15 mouse cellular contexts compared by ENCODE assay signal in genomic region chr17:56722441-56722840, GRCm38 (mm10). TPM values are rescaled to one million over a fixed set of nuclear protein-coding genes. Genes with fewer than 3 reads are reported as not detected.
A peak's percentile ranks its signal among the peaks of the same experiment; 100 is the strongest.
DNase-seq lines count a peak whose midpoint lies in the region; ATAC-seq and TF ChIP-seq lines count a peak whose summit lies in the region.
"Had no signal": no experiment of that assay in that cellular context is flagged by ENCODE, and none has a peak within 500 bp of the region (broad histone marks: within the 10 kb centered on the region; RNA-seq: fewer than 3 reads in every experiment).

No protein-coding gene starts in this region.

- no peak overlapping the region for H3K4me3 ChIP-seq in embryonic facial prominence, embryonic 13.5 days
- no peak overlapping the region for H3K4me3 ChIP-seq in embryonic facial prominence, embryonic 10.5 days
- no peak overlapping the region for H3K4me3 ChIP-seq in kidney, adult 2 months (ENCODE audit: insufficient read depth, low read depth, low read length)
- H3K4me3 ChIP-seq in limb, embryonic 13.5 days = no peak overlapping the region
- no peak overlapping the region for H3K4me3 ChIP-seq in lung, adult 2 months (replicated peaks; ENCODE audit: extremely low read depth, low read depth, low read length)
- H3K4me3 ChIP-seq: hindbrain, embryonic 10.5 days; layer of hippocampus, adult 2 months; neural tube, embryonic 12.5 days had no signal

- TF ChIP-seq POLR2A in kidney, adult 2 months (IDR thresholded peaks at IDR 0.05; ENCODE audit: low read depth, low read length) = no peak
- no peak for TF ChIP-seq POLR2A in lung, adult 2 months (IDR thresholded peaks at IDR 0.05; ENCODE audit: borderline replicate concordance, extremely low read depth, low read depth, low read length)

- H3K4me1 ChIP-seq in embryonic facial prominence, embryonic 13.5 days = peaks cover 30% of the 10 kb centered on the region
- H3K4me1 ChIP-seq in embryonic facial prominence, embryonic 10.5 days = peaks cover 28% of the 10 kb centered on the region
- no peaks in the 10 kb centered on the region for H3K4me1 ChIP-seq in kidney, adult 2 months (ENCODE audit: control insufficient read depth, insufficient read depth, low read length)
- H3K4me1 ChIP-seq in limb, embryonic 13.5 days = peaks cover 66% of the 10 kb centered on the region
- no peaks in the 10 kb centered on the region for H3K4me1 ChIP-seq in lung, adult 2 months (ENCODE audit: control insufficient read depth, insufficient read depth, low read length)

- DNase-seq in embryonic facial prominence, embryonic 10.5 days (ENCODE audit: low spot score) = no peak
- peak; percentile 62 for DNase-seq in adrenal gland, adult 8-10 months
- DNase-seq in kidney, adult 2 months = peak; percentile 78
- DNase-seq in lung, adult 2 months = no peak
- no peak for DNase-seq in cerebellum, adult 18-20 months
- DNase-seq: B cell, adult 2 months; cerebellum, postnatal 14 days; thymus, postnatal 25 days had no signal

- no peak for ATAC-seq in embryonic facial prominence, embryonic 13.5 days (ENCODE audit: insufficient number of reproducible peaks, insufficient read depth, low FRiP score, low TSS enrichment, low read depth)
- no peak for ATAC-seq in limb, embryonic 13.5 days (ENCODE audit: low FRiP score, low read depth)
- no peak for ATAC-seq in monocyte, adult 5-6 weeks (replicated peaks; ENCODE audit: insufficient number of reproducible peaks, low FRiP score, low TSS enrichment, poor library complexity, severe bottlenecking)

- H3K4me2 ChIP-seq in embryonic facial prominence, embryonic 13.5 days = no peak overlapping the region
- H3K4me2 ChIP-seq in limb, embryonic 13.5 days (replicated peaks) = no peak overlapping the region; the same call in 1 of the 2 replicates
- H3K4me2 ChIP-seq: neural tube, embryonic 12.5 days had no signal

- peak overlapping the region; percentile 22; the same call in 1 of the 2 replicates for H3K9ac ChIP-seq in embryonic facial prominence, embryonic 13.5 days
- peak overlapping the region; percentile 53 for H3K9ac ChIP-seq in limb, embryonic 13.5 days
- H3K9ac ChIP-seq: neural tube, embryonic 12.5 days had no signal

- H3K27ac ChIP-seq in embryonic facial prominence, embryonic 13.5 days = no peak overlapping the region
- no peak overlapping the region for H3K27ac ChIP-seq in embryonic facial prominence, embryonic 10.5 days (replicated peaks)
- H3K27ac ChIP-seq in kidney, adult 2 months (ENCODE audit: insufficient read depth, low read depth, low read length) = 0 out of 2 replicates have a peak overlapping the region, but pooled peaks have one; percentile 25
- peak overlapping the region; percentile 58 for H3K27ac ChIP-seq in limb, embryonic 13.5 days
- H3K27ac ChIP-seq: hindbrain, embryonic 10.5 days; layer of hippocampus, adult 2 months; neural tube, embryonic 12.5 days had no signal

- WGBS in embryonic facial prominence, embryonic 13.5 days = 91% methylated on average over 5 of the region's 5 CpGs
- 92% methylated on average over 5 of the region's 5 CpGs for WGBS in embryonic facial prominence, embryonic 10.5 days
- 35% methylated on average over 5 of the region's 5 CpGs for WGBS in kidney, adult 2 months
- 30% methylated on average over 5 of the region's 5 CpGs for WGBS in limb, embryonic 13.5 days
- WGBS in lung, adult 2 months = 60% methylated on average over 5 of the region's 5 CpGs

- peaks cover 50% of the 10 kb centered on the region for H3K36me3 ChIP-seq in embryonic facial prominence, embryonic 13.5 days
- H3K36me3 ChIP-seq in embryonic facial prominence, embryonic 10.5 days (replicated peaks) = peaks cover 52% of the 10 kb centered on the region
- no peaks in the 10 kb centered on the region for H3K36me3 ChIP-seq in kidney, adult 2 months (ENCODE audit: control insufficient read depth, insufficient read depth, low read length)
- H3K36me3 ChIP-seq in limb, embryonic 13.5 days = peaks cover 45% of the 10 kb centered on the region

- H3K9me3 ChIP-seq in embryonic facial prominence, embryonic 13.5 days = 0 out of 2 replicates have a peak, but pooled peaks cover 3% of the 10 kb centered on the region
- H3K9me3 ChIP-seq in embryonic facial prominence, embryonic 10.5 days = no peaks in the 10 kb centered on the region
- no peaks in the 10 kb centered on the region for H3K9me3 ChIP-seq in limb, embryonic 13.5 days
- H3K9me3 ChIP-seq: hindbrain, embryonic 10.5 days had no signal

- no peaks in the 10 kb centered on the region for H3K27me3 ChIP-seq in embryonic facial prominence, embryonic 13.5 days
- H3K27me3 ChIP-seq in embryonic facial prominence, embryonic 10.5 days (replicated peaks; ENCODE audit: low read depth, poor library complexity, severe bottlenecking) = no peaks in the 10 kb centered on the region
- H3K27me3 ChIP-seq in kidney, adult 2 months (replicated peaks; ENCODE audit: control insufficient read depth, insufficient read depth, low read length) = no peaks in the 10 kb centered on the region
- H3K27me3 ChIP-seq in limb, embryonic 13.5 days = no peaks in the 10 kb centered on the region
- H3K27me3 ChIP-seq: neural tube, embryonic 12.5 days had no signal

- TF ChIP-seq CTCF in kidney, adult 2 months (conservative IDR thresholded peaks at IDR 0.05; ENCODE audit: insufficient read depth, insufficient read length, low read depth, low read length) = no peak
- no peak for TF ChIP-seq CTCF in lung, adult 2 months (IDR thresholded peaks at IDR 0.05; ENCODE audit: insufficient read depth, low read length)

RNA-seq across cellular contexts. Expression of gene Vmac, which starts 4.6 kb away (rescaled TPM):
- polyA plus RNA-seq in embryonic facial prominence, embryonic 13.5 days (2015; fragmentation: Nextera tagmentation; extraction: Ambion mirVana) = 19.2 and 24.6 TPM in 2 replicates
- 14.1 and 14.5 TPM in 2 replicates for polyA plus RNA-seq in embryonic facial prominence, embryonic 10.5 days (2016; fragmentation: Nextera tagmentation; extraction: Ambion mirVana)
- total RNA-seq in adrenal gland, adult 8-10 months (2022) = 10 to 100 TPM; 31.6 to 47.2 (median 41.6) TPM
- polyA plus RNA-seq in kidney, adult 2 months (2012; rRNA removed) = 32.8 and 33.0 TPM in 2 replicates
- polyA plus RNA-seq in limb, embryonic 13.5 days (2015; fragmentation: Nextera tagmentation; extraction: Ambion mirVana) = 20.2 and 21.3 TPM in 2 replicates
- 31.9 and 32.4 TPM in 2 replicates for polyA plus RNA-seq in lung, adult 2 months (2012; rRNA removed)
- total RNA-seq in monocyte, adult 5-6 weeks (2017) = 5.0 to 6.0 TPM (median 5.0 TPM) in 3 replicates

RNA-seq across cellular contexts. Expression of gene Ndufa11, which starts 4.9 kb away (rescaled TPM):
- polyA plus RNA-seq in embryonic facial prominence, embryonic 13.5 days (2015; fragmentation: Nextera tagmentation; extraction: Ambion mirVana) = 397 and 420 TPM in 2 replicates
- 388 and 402 TPM in 2 replicates for polyA plus RNA-seq in embryonic facial prominence, embryonic 10.5 days (2016; fragmentation: Nextera tagmentation; extraction: Ambion mirVana)
- total RNA-seq in adrenal gland, adult 8-10 months (2022) = 100 to 1,000 TPM; 176 to 281 (median 205) TPM
- 897 and 907 TPM in 2 replicates for polyA plus RNA-seq in kidney, adult 2 months (2012; rRNA removed)
- 431 and 434 TPM in 2 replicates for polyA plus RNA-seq in limb, embryonic 13.5 days (2015; fragmentation: Nextera tagmentation; extraction: Ambion mirVana)
- 348 and 393 TPM in 2 replicates for polyA plus RNA-seq in lung, adult 2 months (2012; rRNA removed)
- total RNA-seq in monocyte, adult 5-6 weeks (2017) = 66.7 to 91.2 TPM (median 74.2 TPM) in 3 replicates

RNA-seq across cellular contexts. Expression of gene Nrtn, which starts 34.9 kb away (rescaled TPM):
- polyA plus RNA-seq in embryonic facial prominence, embryonic 13.5 days (2015; fragmentation: Nextera tagmentation; extraction: Ambion mirVana) = 17.7 and 18.4 TPM in 2 replicates
- 4.5 and 4.7 TPM in 2 replicates for polyA plus RNA-seq in embryonic facial prominence, embryonic 10.5 days (2016; fragmentation: Nextera tagmentation; extraction: Ambion mirVana)
- total RNA-seq in adrenal gland, adult 8-10 months (2022) = 1 to 10 TPM; 3.6 to 5.6 (median 4.9) TPM
- polyA plus RNA-seq in kidney, adult 2 months (2012; rRNA removed) = 19.2 and 27.1 TPM in 2 replicates
- 14.1 TPM in 2 replicates for polyA plus RNA-seq in limb, embryonic 13.5 days (2015; fragmentation: Nextera tagmentation; extraction: Ambion mirVana)
- polyA plus RNA-seq in lung, adult 2 months (2012; rRNA removed) = 17.3 and 23.2 TPM in 2 replicates
- total RNA-seq in monocyte, adult 5-6 weeks (2017) = not detected in 3 replicates
- total RNA-seq: megakaryocyte progenitor cell, adult 5-6 weeks had no signal

RNA-seq across cellular contexts. Expression of gene Dus3l, which starts 42.1 kb away (rescaled TPM):
- polyA plus RNA-seq in embryonic facial prominence, embryonic 13.5 days (2015; fragmentation: Nextera tagmentation; extraction: Ambion mirVana) = 40.5 and 46.5 TPM in 2 replicates
- polyA plus RNA-seq in embryonic facial prominence, embryonic 10.5 days (2016; fragmentation: Nextera tagmentation; extraction: Ambion mirVana) = 45.0 and 45.6 TPM in 2 replicates
- total RNA-seq in adrenal gland, adult 8-10 months (2022) = 10 to 100 TPM; 37.4 to 58.6 (median 47.0) TPM
- polyA plus RNA-seq in kidney, adult 2 months (2012; rRNA removed) = 43.6 and 55.2 TPM in 2 replicates
- 47.7 and 50.5 TPM in 2 replicates for polyA plus RNA-seq in limb, embryonic 13.5 days (2015; fragmentation: Nextera tagmentation; extraction: Ambion mirVana)
- 81.7 and 84.5 TPM in 2 replicates for polyA plus RNA-seq in lung, adult 2 months (2012; rRNA removed)
- 15.0 to 22.2 TPM (median 19.2 TPM) in 3 replicates for total RNA-seq in monocyte, adult 5-6 weeks (2017)

RNA-seq across cellular contexts. Expression of gene Prr22, which starts 47.6 kb away (rescaled TPM):
- 1.2 and 1.7 TPM in 2 replicates for polyA plus RNA-seq in embryonic facial prominence, embryonic 13.5 days (2015; fragmentation: Nextera tagmentation; extraction: Ambion mirVana)
- 1.7 and 1.8 TPM in 2 replicates for polyA plus RNA-seq in embryonic facial prominence, embryonic 10.5 days (2016; fragmentation: Nextera tagmentation; extraction: Ambion mirVana)
- total RNA-seq in adrenal gland, adult 8-10 months (2022) = 1 to 10 TPM in 1 of 4 experiments, under 1 TPM in 3; 0.28 to 1.4 (median 0.53) TPM
- 1.9 and 2.3 TPM in 2 replicates for polyA plus RNA-seq in kidney, adult 2 months (2012; rRNA removed)
- 1.4 and 1.5 TPM in 2 replicates for polyA plus RNA-seq in limb, embryonic 13.5 days (2015; fragmentation: Nextera tagmentation; extraction: Ambion mirVana)
- 1.6 and 2.2 TPM in 2 replicates for polyA plus RNA-seq in lung, adult 2 months (2012; rRNA removed)
- 0.29 to 0.49 TPM in 2 of 3 replicates, not detected in the other for total RNA-seq in monocyte, adult 5-6 weeks (2017)

Comparison
In these comparisons a context has a peak if more than half of its experiments do, and no peak if none do; other contexts are left out.
1. H3K27ac ChIP-seq: peak in kidney, adult 2 months (single experiment) and limb, embryonic 13.5 days (single experiment); none in embryonic facial prominence, embryonic 13.5 days (single experiment) and embryonic facial prominence, embryonic 10.5 days (single experiment).
2. DNase-seq: peak in adrenal gland, adult 8-10 months (single experiment) and kidney, adult 2 months (single experiment); none in embryonic facial prominence, embryonic 10.5 days (single experiment), lung, adult 2 months (single experiment) and cerebellum, adult 18-20 months (0 of 2).